Mouse (Mus musculus) liver, embryonic 14.5 days (tissue): ENCODE measurements around the gene Drg2.

ENCODE experiments used
- CTCF ChIP-seq: IDR thresholded peaks from 2 replicates; pipeline ENCODE4 v1.5.1; 2016; ENCODE audit warnings: antibody characterized with exemption, low read depth, control low read depth
- EP300 ChIP-seq: IDR thresholded peaks from 2 replicates; pipeline ENCODE4 v1.6.1; 2016; ENCODE audit warnings: antibody characterized with exemption, low read depth

- no peak for TF ChIP-seq EP300
- no peak for TF ChIP-seq CTCF
These were observed 14.6 kb downstream of the Drg2 start, which contains the start of gene Myo15 for GRCm38 (mm10) chr11:60469039-60469438.
